Mouse (Mus musculus): Measurements from ENCODE around the gene Pdcd1lg2.

DNA sequence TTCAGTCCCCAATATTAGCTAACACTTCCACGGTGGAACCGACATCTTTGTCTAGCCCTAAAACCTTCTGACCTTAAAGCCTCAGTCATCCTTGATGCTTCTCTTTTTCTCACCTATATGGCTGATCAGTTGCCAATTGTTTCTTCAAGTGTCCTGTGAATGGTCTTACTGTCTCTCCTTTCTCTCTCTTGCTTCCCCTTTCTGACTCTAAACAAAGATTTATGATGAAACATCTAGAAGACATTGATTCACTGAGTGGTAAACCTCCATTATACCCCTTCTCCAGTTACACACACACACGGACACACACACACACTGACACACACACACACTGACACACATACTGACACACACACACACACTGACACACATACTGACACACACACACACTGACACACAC is 3.8 kb downstream of the Pdcd1lg2 start:
- no peak for TF ChIP-seq POLR2A (IDR thresholded peaks at IDR 0.05; ENCODE audit: borderline replicate concordance, insufficient read depth, low read length)
- no peak for TF ChIP-seq CTCF (IDR thresholded peaks at IDR 0.05; ENCODE audit: borderline replicate concordance, insufficient read depth, low read depth, low read length)
